17 mouse cellular contexts compared by ENCODE assay signal in the genomic region with DNA sequence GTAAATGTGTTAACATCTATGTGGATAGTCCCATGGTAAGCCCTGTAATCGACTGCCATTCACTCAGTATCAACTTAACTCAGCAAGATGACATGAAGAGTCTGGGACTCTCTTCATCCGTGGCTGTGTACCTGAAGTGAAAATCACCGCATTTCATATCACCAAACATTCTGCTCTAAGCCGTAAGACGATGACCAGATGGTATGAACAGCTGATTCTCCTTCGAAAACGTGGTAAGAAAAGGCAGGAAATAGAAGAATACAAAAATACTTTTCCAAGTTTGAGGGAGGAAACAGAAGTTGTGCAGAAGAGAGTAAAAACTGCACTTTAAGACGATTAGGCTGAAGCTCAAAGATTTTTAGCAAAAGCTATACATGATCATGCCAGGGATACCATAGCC. TPM values are rescaled to one million over a fixed set of nuclear protein-coding genes. Genes with fewer than 3 reads are reported as not detected.
A peak's percentile ranks its signal among the peaks of the same experiment; 100 is the strongest.
DNase-seq lines count a peak whose midpoint lies in the region.
"Had no signal": no experiment of that assay in that cellular context is flagged by ENCODE, and none has a peak within 500 bp of the region (broad histone marks: within the 10 kb centered on the region; RNA-seq: fewer than 3 reads in every experiment).

No protein-coding gene starts in this region.

- DNase-seq in layer of hippocampus, adult 9-11 months: peak; percentile 15
- DNase-seq in layer of hippocampus, postnatal 36 days: no peak
- DNase-seq in left cerebral cortex, postnatal 36 days (ENCODE audit: low spot score in 2 of 2): peak; percentile 13 to 22
- no peak for DNase-seq in left cerebral cortex, postnatal 10 days (ENCODE audit: extremely low spot score in 1 of 2, low spot score in 2 of 2)
- peak; percentile 76 for DNase-seq in brain, adult 2 months (ENCODE audit: low read depth, low spot score)
- DNase-seq in telencephalon, adult 2 months (ENCODE audit: low read depth, low spot score): peak; percentile 74
- DNase-seq: adrenal gland, adult 2 months; adrenal gland, postnatal 14 days; cerebellum, adult 11-12 months; cerebellum, adult 8-10 months; cerebellum, postnatal 10 days; cerebellum, postnatal 36 days; embryo, embryonic 11 days; gastrocnemius, postnatal 36 days; heart, adult 2 months; heart, postnatal 14 days; heart, postnatal 4 days had no signal

- intact Hi-C loops in left cerebral cortex, postnatal 36 days (cut with DNase I): no loop called here
- intact Hi-C loops in left cerebral cortex, postnatal 10 days (cut with DNase I): no loop called here

RNA-seq across cellular contexts. Expression of a gene that starts 59.4 kb away (rescaled TPM):
- 10 to 100 TPM; 34.0 to 40.5 TPM for total RNA-seq in layer of hippocampus, postnatal 36 days (2021)
- total RNA-seq in left cerebral cortex, postnatal 36 days (2021): 10 to 100 TPM; 34.8 to 41.5 TPM
- total RNA-seq in left cerebral cortex, postnatal 10 days (2021): 10 to 100 TPM; 73.8 to 79.8 TPM

Comparison
In these comparisons a context has a peak if more than half of its experiments do, and no peak if none do; other contexts are left out.
1. DNase-seq: peak in layer of hippocampus, adult 9-11 months (single experiment), left cerebral cortex, postnatal 36 days (2 of 2), brain, adult 2 months (single experiment) and telencephalon, adult 2 months (single experiment); none in layer of hippocampus, postnatal 36 days (0 of 2) and left cerebral cortex, postnatal 10 days (0 of 2).